Mouse (Mus musculus): ENCODE data around the gene Dhx38. TPM values are rescaled to one million over a fixed set of nuclear protein-coding genes. Genes with fewer than 3 reads are reported as not detected.

The Dhx38 gene
- polyA plus RNA-seq, 1 experiment, result 22.1 TPM

DNA sequence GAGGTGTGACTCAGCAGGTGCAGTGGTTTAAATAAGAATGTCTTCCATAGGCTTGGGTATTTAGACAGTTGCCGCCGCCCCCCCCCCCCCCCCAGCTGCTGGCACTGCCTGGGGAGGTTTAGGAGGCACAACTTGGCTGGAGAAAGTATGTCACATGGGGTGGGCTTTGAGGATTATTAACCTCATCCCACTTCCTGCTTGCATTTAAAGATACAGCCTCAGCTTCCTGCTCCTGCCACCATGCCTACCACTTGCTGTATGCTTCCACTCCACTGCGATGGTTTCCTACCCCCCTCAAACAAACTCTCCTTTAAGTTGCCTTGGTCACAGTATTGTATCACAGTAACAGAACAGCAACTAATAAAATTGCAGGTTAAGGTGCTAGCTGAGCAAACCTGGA is 21.6 kb downstream of the Dhx38 start:
- WGBS, result 56% methylated on average over 3 of the region's 3 CpGs
- no peak overlapping the region for H3K4me3 ChIP-seq (ENCODE audit: low read depth, low read length)
- H3K27ac ChIP-seq (ENCODE audit: insufficient read depth, low read depth, low read length), result no peak overlapping the region

DNA sequence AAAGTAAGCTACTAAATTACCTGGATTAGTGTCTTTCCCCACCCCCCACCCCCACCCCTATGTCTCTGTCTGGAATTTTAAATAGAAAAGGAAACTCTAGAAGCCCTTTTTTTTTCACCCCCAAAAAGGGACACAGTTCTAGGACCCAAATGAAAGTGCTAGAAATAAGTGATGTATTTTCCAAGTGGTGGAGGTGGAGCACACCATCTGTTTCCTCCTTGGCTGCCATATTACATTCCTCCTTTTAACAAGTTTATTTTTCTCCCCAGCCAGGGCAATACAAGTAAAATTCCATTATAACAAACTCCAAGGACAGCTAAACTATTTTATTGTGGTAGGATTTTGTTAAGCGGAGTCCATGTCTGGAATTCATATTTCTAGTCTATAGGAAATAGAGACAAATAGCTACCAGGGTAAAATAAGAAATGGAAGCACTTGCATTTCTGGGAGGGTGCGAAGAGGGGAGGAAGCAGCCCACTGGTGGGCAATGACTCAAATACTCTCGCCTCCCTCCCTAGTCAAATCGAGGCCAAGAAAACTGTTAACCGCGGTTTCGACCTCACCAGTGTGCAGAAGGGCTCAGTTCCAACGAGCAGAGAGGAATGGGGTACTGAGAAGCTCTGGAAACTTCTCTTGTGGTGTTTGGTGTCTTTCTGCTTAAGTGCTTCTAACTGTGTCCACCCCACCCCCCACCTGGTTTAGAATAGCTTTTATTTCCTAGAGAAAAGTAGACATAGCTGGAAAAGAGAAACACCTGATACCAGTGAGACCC is 22.7 kb downstream of the Dhx38 start:
- no peak for TF ChIP-seq POLR2A (IDR thresholded peaks at IDR 0.05; ENCODE audit: low read depth, low read length)
- no peak for TF ChIP-seq CTCF (IDR thresholded peaks at IDR 0.05; ENCODE audit: extremely low read depth, insufficient read length, insufficient replicate concordance, low read depth, low read length)
- H3K4me3 ChIP-seq (ENCODE audit: low read depth, low read length), result no peak overlapping the region
- WGBS, result 72% methylated on average over 8 of the region's 8 CpGs

More for the DNA sequence above, 21.6 kb downstream of the Dhx38 start:
- H3K36me3 ChIP-seq (ENCODE audit: control insufficient read depth, insufficient read depth, low read length), result peaks cover 17% of the 10 kb centered on the region
- H3K4me1 ChIP-seq (ENCODE audit: control insufficient read depth, insufficient read depth, insufficient read length, low read length), result no peaks in the 10 kb centered on the region
- no peak for TF ChIP-seq POLR2A (IDR thresholded peaks at IDR 0.05; ENCODE audit: low read depth, low read length)
- no peaks in the 10 kb centered on the region for H3K27me3 ChIP-seq (ENCODE audit: control insufficient read depth, insufficient read depth, low read length)

DNA sequence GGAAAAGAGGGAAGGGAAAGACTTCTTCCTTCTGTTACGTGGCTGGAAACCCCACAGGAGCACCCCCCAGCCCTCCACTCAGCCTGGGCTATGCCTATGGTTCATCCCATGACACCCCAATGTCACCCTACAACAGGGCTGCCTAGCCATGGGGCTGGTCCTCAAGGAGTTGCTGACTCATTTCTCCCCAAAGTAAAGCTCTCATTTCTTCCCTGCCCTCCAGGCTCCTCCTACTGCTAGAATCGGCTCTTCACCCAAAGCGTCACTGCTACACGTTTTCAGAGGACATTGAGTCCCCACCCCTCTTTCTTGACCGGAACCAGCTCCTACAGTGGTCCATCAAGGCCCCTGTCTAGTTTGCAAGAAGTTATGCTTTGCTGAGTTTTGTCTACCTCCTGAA is 23.5 kb downstream of the Dhx38 start:
- no peak overlapping the region for H3K27ac ChIP-seq (ENCODE audit: insufficient read depth, low read depth, low read length)
- no peak overlapping the region for H3K4me3 ChIP-seq (ENCODE audit: low read depth, low read length)
- TF ChIP-seq POLR2A (IDR thresholded peaks at IDR 0.05; ENCODE audit: low read depth, low read length), result no peak
- TF ChIP-seq CTCF (IDR thresholded peaks at IDR 0.05; ENCODE audit: extremely low read depth, insufficient read length, insufficient replicate concordance, low read depth, low read length), result no peak
- H3K27me3 ChIP-seq (ENCODE audit: control insufficient read depth, insufficient read depth, low read length), result no peaks in the 10 kb centered on the region
- WGBS, result 60% methylated on average over 5 of the region's 5 CpGs
- peaks cover under 1% of the 10 kb centered on the region; the same call in 1 of the 2 replicates for H3K36me3 ChIP-seq (ENCODE audit: control insufficient read depth, insufficient read depth, low read length)
- no peaks in the 10 kb centered on the region for H3K4me1 ChIP-seq (ENCODE audit: control insufficient read depth, insufficient read depth, insufficient read length, low read length)

More for the DNA sequence above, 22.7 kb downstream of the Dhx38 start:
- H3K4me1 ChIP-seq (ENCODE audit: control insufficient read depth, insufficient read depth, insufficient read length, low read length), result no peaks in the 10 kb centered on the region
- no peak overlapping the region for H3K27ac ChIP-seq (ENCODE audit: insufficient read depth, low read depth, low read length)
- no peaks in the 10 kb centered on the region for H3K27me3 ChIP-seq (ENCODE audit: control insufficient read depth, insufficient read depth, low read length)
- peaks cover 7% of the 10 kb centered on the region for H3K36me3 ChIP-seq (ENCODE audit: control insufficient read depth, insufficient read depth, low read length)

DNA sequence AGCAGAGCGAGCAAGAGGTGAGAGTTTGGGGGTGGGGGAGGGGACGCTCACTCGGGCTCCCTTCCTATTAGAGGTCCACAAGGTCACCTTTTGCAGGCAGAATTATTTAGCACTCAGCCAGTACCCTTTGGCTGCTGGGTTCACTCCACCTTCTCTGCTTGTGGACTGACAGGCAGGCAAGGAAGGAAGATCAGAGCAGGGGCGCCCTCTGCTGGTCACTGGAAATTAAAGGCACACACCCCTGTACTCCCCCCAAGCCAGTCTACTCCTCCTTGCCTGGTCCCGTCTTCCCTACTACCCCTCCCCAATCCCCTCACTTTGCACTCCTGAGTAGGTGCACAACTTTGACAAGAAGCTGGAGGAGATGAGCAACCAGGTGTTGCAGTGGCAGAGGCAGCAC is 29.0 kb downstream of the Dhx38 start:
- no peak overlapping the region for H3K27ac ChIP-seq (ENCODE audit: insufficient read depth, low read depth, low read length)
- H3K4me3 ChIP-seq (ENCODE audit: low read depth, low read length), result no peak overlapping the region
- no peaks in the 10 kb centered on the region for H3K4me1 ChIP-seq (ENCODE audit: control insufficient read depth, insufficient read depth, insufficient read length, low read length)
- no peaks in the 10 kb centered on the region for H3K36me3 ChIP-seq (ENCODE audit: control insufficient read depth, insufficient read depth, low read length)
- TF ChIP-seq POLR2A (IDR thresholded peaks at IDR 0.05; ENCODE audit: low read depth, low read length) (no peak), CTCF (IDR thresholded peaks at IDR 0.05; ENCODE audit: extremely low read depth, insufficient read length, insufficient replicate concordance, low read depth, low read length) (peak; percentile 75; the same call in 1 of the 2 replicates)
- 8% methylated on average over 5 of the region's 5 CpGs for WGBS
- H3K27me3 ChIP-seq (ENCODE audit: control insufficient read depth, insufficient read depth, low read length), result no peaks in the 10 kb centered on the region

DNA sequence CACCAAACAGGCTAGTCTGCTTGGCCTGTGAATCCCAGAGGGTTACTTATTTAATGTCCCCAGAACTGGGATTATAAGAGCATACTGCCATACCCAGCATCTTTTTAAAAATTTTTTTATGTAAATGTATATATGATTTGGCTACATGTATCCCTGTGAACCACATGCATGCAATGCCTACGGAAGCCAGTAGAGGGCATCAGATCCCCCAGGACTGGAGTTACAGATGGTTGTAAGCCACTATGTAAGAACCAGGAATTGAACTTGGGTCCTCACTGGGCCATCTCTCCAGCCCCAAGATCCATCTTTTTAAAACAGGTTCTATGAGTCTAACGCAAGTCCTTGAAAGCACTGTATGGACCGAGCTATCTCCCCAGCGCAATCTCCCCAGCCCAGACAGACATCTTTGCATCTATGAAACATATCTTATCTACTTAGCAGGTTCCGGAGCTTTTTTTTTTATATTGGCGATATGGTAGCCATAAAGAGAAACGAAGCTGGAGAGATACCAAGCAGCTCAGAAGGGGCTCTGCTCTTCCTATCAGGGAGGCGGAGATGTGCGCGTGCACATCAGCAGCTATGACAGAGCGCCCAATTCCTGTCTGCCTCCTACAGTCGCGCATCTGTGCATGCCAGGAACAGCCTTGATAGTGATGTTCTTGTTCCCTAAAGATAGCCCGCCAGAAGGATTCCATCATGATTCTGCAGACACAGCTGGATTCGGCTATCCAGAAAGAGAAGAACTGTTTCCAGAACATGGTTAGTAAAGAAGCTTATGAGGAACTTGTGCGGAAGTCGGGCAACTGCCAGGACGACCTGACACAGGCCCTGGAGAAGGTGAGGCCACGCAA is 30.3 kb downstream of the Dhx38 start:
- no peak overlapping the region for H3K4me3 ChIP-seq (ENCODE audit: low read depth, low read length)
- TF ChIP-seq POLR2A (IDR thresholded peaks at IDR 0.05; ENCODE audit: low read depth, low read length), result no peak
- peak; percentile 45; the same call in 1 of the 2 replicates for TF ChIP-seq CTCF (IDR thresholded peaks at IDR 0.05; ENCODE audit: extremely low read depth, insufficient read length, insufficient replicate concordance, low read depth, low read length)
- H3K27ac ChIP-seq (ENCODE audit: insufficient read depth, low read depth, low read length), result no peak overlapping the region
- H3K4me1 ChIP-seq (ENCODE audit: control insufficient read depth, insufficient read depth, insufficient read length, low read length), result no peaks in the 10 kb centered on the region
- no peaks in the 10 kb centered on the region for H3K27me3 ChIP-seq (ENCODE audit: control insufficient read depth, insufficient read depth, low read length)
- H3K36me3 ChIP-seq (ENCODE audit: control insufficient read depth, insufficient read depth, low read length), result no peaks in the 10 kb centered on the region
- WGBS, result 74% methylated on average over 19 of the region's 19 CpGs

DNA sequence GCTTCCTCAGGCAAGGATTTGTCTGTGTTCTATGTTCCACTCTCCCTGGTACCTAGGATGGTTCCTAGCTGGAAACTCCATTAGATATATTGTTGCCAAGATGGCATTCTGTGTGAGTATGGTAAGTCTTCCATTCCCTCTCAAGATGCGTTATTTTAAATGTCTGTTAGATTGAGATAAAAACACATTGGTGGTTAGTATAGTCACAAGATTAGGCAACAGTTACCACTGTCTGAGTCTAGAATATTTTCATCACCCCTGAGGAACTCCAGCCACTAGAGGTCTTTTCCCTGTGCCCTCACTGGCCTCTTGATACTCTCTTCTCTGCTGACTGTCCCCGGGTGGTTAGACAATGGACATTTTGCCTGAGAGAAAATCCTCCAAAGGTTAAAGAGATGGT is 41.7 kb downstream of the Dhx38 start:
- TF ChIP-seq POLR2A (IDR thresholded peaks at IDR 0.05; ENCODE audit: low read depth, low read length) (no peak), CTCF (IDR thresholded peaks at IDR 0.05; ENCODE audit: extremely low read depth, insufficient read length, insufficient replicate concordance, low read depth, low read length) (no peak)
- WGBS, result 72% methylated on average over 2 of the region's 2 CpGs
- H3K27me3 ChIP-seq (ENCODE audit: control insufficient read depth, insufficient read depth, low read length), result no peaks in the 10 kb centered on the region
- no peaks in the 10 kb centered on the region for H3K4me1 ChIP-seq (ENCODE audit: control insufficient read depth, insufficient read depth, insufficient read length, low read length)
- no peaks in the 10 kb centered on the region for H3K36me3 ChIP-seq (ENCODE audit: control insufficient read depth, insufficient read depth, low read length)
- H3K4me3 ChIP-seq (ENCODE audit: low read depth, low read length), result no peak overlapping the region
- no peak overlapping the region for H3K27ac ChIP-seq (ENCODE audit: insufficient read depth, low read depth, low read length)

DNA sequence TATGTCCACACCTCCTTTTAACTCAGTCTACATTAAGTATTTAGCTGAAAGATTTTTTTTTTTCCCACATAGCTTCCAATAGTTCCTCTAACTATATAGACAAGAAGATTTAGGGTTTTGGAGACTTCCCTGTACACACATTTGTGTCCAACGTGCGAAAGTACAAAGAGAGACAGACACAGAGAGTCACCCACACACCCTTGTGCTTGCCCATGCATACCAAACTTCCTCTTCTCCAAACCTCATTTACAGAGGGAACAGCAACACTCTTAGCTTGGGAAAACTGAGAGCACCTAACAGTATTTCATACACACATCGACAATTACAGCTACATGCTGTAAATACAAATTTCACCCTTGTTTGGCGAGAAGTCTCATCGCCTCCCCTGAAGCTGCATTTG is 60.1 kb downstream of the Dhx38 start:
- Histone ChIP-seq H3K36me3 (ENCODE audit: control insufficient read depth, insufficient read depth, low read length) (no peaks in the 10 kb centered on the region), H3K4me1 (ENCODE audit: control insufficient read depth, insufficient read depth, insufficient read length, low read length) (no peaks in the 10 kb centered on the region), H3K27ac (ENCODE audit: insufficient read depth, low read depth, low read length) (no peak overlapping the region), H3K4me3 (ENCODE audit: low read depth, low read length) (no peak overlapping the region), H3K27me3 (ENCODE audit: control insufficient read depth, insufficient read depth, low read length) (no peaks in the 10 kb centered on the region)
- 81% methylated on average over 5 of the region's 5 CpGs for WGBS
- no peak for TF ChIP-seq CTCF (IDR thresholded peaks at IDR 0.05; ENCODE audit: extremely low read depth, insufficient read length, insufficient replicate concordance, low read depth, low read length)
- TF ChIP-seq POLR2A (IDR thresholded peaks at IDR 0.05; ENCODE audit: low read depth, low read length), result no peak
